Mouse (Mus musculus) urinary bladder, postnatal 14 days (tissue): ENCODE data around the gene Zdhhc13.

Experiments
- DNase-seq: peaks from one replicate; pipeline ENCODE4 v3.0.0; 2021; ENCODE audit warnings: low spot score

Gene Zdhhc13

DNA sequence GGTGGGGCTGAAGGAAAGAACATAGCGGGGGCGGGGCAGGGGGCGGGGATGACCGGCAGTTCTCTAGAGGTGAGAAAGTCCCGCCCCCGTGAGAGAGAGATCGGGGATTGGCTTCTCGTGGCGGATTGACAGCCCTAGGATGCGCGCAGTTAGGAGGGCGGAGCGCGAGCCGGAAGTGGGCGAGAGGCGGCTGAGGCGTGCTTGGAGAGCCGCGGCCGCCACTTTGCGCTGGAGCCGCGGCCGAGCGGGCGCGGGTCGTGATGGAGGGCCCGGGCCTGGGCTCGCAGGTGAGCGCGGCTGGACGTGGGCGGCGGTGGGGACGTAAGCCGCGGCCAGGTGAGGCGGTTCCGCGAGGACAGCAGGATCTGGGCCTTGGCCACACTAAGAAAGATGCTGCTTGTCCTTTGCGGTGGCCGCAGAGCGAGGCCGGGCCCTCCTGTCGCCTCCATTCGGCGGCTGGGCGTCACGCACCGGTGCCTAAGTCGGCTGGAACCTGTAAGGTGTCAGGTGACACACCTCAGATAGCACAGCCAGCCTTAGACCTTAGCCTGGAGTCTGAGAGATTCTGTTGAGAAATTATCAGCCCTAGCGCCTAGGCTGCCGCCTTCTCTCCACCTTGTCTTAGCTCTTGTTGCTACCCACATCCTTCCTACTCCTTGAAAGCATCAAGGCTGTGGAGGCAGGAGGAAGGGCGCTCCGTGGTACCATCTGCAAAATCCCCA lies at the start of gene Zdhhc13:
Zdhhc13 (plus strand) TSS at position 153 of the 722 bp plus-strand sequence.
- peak; percentile 96 for DNase-seq

DNA sequence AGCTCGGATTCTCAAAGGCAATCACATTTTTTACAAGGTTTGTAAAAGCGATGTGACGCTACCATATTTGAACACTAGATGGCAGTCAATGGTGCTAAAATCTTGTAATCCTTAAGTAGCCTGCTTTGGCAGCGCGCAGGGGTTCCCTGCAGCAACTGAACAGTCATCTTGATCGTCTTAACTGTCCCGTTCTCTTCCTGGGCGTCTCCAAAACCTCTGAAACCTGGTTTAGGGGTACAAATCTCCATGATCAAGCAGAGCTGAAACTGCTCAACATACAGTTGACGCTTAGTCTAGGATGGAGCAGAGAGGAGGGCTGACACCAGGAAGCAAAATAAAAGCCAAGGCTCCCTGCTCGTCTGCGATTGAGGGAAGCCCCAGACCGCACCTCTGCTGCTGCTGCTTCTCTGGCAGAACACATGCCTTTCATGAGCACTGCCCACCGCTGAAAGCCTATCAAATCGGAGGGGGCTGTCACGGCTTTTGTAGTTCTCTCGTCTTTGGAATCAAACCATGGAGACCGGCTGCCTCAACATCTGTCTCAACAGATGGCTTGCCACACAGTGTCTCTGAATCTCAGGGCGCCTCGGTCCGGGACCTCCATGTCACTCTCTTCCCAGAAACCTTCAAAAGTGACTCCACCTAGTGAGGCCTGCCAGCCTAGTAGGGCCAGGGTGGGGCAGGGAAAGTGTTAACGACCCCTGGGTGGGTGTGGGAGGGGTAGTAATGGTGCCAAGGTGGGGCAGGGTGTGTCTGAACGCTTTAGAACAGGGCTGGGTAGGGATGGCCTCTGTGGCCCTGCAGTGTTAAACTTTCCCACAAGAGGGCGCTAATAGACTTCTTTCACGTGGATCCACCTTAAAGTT lies 39.3 kb upstream of the Zdhhc13 start:
- peak; percentile 85 for DNase-seq

DNA sequence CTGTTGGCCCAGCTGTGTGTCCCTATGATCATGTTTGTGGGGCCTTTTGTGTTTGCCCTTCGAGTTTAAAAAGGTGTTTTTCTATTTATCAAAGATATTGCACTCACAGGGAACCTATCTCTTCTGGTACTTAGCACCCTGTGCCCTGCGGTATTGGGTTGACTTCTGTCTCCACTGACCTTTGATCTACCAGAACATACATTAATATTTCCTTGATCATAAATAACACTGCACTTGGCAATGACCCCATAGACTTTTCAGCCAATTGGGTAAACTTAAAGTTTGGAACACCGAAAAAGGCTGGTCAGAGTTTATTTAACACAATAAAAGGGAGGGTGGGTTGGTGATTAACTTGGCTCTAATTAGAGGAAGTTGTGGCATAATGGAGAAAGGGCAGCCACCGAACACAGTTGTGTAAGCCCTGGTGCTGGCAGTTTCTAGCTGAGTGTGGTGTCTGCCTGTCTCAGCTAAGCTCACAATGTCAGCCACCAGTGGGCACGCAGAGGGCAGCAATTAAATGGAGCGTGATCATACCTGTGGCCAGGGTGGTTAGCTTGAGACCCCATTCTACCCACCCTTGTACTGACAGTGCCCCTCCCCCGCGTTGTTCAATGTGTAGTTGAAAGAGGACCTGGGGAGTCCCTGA lies 38.5 kb upstream of the Zdhhc13 start:
- peak; percentile 26 for DNase-seq

DNA sequence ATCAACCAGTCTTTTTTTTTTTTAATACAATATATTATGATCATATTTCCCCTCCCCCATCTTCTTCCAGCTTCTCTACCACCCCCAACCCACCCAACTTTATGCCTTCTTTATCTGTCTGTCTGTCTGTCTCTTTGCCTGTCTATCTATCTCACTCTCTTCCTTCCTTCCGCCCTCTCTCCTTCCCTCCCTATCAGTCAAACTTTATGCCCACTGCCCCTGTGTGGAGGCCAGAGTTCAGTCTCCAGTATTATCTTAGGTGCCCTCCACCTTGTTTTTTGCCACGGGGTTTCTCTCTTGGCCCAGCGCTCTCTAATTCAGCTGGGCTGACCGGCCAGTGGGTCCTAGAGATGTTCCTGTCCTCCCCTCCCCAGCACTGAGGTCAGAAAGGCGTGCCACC lies 37.6 kb upstream of the Zdhhc13 start:
- no peak for DNase-seq

- no peak for DNase-seq
These were observed 34.3 kb upstream of the Zdhhc13 start for GRCm38 (mm10) chr7:48754415-48754974.

DNA sequence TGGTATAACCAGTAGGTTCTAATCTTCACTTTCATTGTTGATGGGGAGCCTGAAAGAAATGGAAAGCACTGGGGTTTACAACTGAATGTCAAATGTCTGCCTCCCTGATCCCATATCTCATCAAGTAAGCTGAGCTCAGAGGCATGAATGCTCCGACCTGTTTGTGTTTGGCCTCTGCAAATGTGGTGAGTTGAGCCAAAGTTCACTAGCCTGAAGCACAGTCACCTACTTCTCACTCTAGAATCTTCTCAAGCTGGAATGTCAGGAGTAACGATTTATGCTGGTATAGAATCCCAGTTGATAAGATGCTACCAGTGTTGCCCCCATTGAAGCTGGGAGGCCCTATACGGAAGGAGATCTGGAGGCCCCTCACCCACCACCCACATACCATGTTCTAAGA lies 33.0 kb upstream of the Zdhhc13 start:
- no peak for DNase-seq

DNA sequence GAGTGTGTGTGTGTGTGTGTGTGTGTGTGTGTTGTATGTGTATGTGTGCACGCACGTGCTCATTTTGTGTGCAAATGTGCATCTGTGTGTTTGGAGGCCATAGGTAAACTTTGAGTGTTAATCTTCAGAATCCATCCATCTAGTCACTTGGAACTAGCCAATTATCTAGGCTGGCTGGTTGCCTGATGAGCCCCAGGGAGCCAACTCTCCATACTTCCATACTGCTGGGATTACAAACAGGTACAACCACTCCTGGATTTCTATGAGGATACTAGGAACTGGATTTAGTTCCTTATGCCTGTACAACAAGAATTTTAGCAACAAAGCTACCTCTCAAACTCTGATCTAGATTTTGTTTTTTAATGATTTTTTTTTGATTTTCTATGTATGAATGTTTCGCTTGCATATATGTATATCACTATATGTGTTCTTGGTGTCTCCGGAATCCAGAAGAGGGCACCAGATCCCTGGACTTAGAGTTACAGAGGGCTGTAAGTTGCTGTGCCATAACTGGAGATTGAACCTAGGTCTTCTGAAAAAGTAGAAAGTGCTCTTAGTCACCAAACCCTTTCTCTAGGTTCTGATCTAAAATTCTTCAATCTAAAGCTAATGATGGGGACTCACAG lies 32.4 kb upstream of the Zdhhc13 start:
- peak; percentile 30 for DNase-seq

DNA sequence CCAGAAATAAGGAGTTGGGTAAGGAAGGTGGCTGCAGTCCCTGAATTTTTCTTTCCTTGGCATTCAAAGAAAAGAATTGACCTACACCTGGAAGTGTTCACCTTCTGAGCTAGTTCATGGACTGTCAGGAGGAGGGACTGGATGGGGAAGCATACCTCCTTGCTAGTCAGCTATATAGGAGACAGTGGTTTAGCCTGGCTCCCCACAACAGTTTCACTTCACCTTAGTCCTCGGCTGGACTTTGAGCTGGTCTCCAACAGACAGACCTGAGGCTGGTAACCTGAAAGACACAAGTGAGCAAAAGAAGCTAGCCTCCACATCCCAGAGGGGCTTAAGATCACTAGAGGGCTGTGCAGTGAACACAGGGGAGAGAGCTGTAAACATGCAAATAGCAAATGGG lies 30.7 kb upstream of the Zdhhc13 start:
- DNase-seq: no peak

GRCm38 (mm10) chr7:48760789-48761188 lies 28.0 kb upstream of the Zdhhc13 start:
- DNase-seq: no peak

GRCm38 (mm10) chr7:48762289-48762688 lies 26.5 kb upstream of the Zdhhc13 start:
- peak; percentile 54 for DNase-seq

GRCm38 (mm10) chr7:48762721-48763120 lies 26.1 kb upstream of the Zdhhc13 start:
- no peak for DNase-seq

- DNase-seq: no peak
These were observed 22.8 kb upstream of the Zdhhc13 start for GRCm38 (mm10) chr7:48765959-48766358.

GRCm38 (mm10) chr7:48769721-48770120 lies 19.1 kb upstream of the Zdhhc13 start:
- no peak for DNase-seq

- DNase-seq: no peak
These were observed 16.6 kb upstream of the Zdhhc13 start for GRCm38 (mm10) chr7:48772060-48772734.

DNA sequence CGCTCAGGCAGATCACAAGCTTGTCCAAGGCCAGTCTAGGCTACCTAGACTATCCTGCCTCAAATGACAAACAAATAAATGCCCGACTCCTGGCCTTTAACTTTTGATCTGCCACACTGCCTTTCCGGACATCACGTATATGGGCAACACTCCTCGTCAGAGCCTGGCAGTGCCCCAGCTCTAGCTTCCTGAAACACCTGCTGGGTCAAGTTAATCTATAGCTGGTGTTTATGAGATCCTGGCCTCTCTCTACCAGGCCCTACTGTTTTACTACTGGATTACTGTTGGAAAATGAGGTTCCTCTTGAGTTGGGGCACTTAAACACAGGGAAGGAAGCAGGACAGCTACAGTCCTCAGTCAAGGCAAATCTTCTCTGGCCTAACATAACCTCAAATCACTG lies 15.5 kb upstream of the Zdhhc13 start:
- DNase-seq: peak; percentile 19

- DNase-seq: no peak
These were observed 14.2 kb upstream of the Zdhhc13 start for GRCm38 (mm10) chr7:48774633-48775032.

DNA sequence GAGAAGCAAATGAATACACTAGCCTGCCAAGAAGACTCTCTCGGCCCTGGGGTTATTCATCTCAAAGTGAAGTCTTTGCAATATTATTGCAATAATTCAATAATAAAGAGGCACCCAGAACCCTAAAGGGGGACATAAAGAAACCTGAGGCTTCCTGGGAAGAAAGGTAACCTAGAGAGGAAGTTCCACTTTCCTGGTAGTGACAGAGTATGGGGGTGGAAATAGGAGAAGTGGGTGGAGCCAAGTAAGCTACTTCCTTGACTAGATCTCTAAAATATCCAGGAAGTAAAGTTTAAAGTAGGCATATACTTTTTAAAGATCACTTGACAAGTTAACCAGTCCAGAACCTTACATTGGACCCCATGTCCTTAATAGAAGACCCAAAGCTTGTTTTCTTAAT lies 13.4 kb upstream of the Zdhhc13 start:
- no peak for DNase-seq

GRCm38 (mm10) chr7:48777721-48778504 lies 10.9 kb upstream of the Zdhhc13 start:
- no peak for DNase-seq

DNA sequence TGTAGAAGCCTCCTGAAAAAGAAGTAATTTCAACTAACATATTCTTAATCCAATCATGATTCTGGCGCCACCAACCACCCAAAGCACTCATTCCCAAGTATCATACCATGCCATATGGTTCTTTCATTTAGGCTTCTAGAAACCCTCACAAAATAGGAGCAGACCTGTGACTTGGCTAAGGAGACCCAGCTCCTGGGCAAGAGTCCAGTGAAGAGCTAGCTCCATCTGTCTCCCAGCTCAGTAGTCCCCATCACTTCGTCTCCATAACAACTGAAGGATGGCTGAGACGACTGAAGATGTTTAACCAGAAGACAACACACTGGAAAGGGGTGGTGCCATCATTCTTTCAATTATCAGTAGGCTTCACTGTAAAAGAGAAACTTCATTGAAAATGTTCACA lies 9.7 kb upstream of the Zdhhc13 start:
- DNase-seq: no peak

- no peak for DNase-seq
These were observed 6.4 kb upstream of the Zdhhc13 start for GRCm38 (mm10) chr7:48782432-48782831.
